Mouse (Mus musculus) layer of hippocampus, adult 9-11 months (tissue): ENCODE measurements at regions not wholly inside any gene's neighbourhood (a gene's known extent, or its start where the extent isn't known, plus 50 kb on each side); places are given as distances from the start of the nearest gene placed in this dataset.
A peak's percentile ranks its signal among the peaks of the same experiment; 100 is the strongest.

Source experiments
- DNase-seq: peaks from one replicate; pipeline ENCODE4 v3.0.0; 2022

DNA sequence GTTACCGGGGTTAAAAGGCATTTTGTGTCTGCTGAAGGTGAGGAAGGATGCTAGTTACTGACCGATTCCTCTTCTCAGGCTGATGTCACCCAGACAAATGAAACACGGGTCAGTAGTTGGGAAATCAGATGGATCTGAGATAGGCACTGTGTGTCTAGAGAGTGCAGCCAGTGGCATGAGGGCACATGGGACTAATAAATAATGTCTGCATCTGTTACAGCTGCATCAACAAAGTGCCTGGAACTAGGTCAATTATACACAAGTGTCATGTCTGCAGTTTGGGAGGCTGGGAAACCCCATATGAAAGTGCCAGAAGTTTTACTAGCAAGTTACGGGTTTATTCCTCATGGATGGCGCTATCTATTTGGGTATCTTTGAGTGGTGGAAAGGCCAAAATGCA is 68.8 kb downstream of the Cxcl12 start:
- DNase-seq = no peak

DNA sequence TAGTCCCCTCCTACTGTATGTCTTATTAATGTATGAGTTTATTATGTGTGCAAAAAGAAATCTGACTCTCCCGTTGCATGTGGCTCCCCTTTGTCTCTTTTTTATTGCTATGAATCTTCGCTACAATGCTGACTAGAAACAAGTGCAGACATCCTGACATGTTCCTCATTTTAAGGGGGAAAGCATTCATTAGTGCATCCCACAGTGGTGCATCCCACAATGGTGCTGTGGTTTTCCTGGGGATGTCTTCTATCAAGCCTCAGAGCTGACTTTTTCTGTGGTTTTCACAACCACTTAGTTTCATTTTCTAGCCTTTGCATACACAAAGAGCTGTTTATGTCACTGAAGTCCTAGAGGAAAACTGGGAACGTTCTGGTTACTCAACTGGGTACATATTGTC is 72.9 kb downstream of the Cxcl12 start:
- no peak for DNase-seq

DNA sequence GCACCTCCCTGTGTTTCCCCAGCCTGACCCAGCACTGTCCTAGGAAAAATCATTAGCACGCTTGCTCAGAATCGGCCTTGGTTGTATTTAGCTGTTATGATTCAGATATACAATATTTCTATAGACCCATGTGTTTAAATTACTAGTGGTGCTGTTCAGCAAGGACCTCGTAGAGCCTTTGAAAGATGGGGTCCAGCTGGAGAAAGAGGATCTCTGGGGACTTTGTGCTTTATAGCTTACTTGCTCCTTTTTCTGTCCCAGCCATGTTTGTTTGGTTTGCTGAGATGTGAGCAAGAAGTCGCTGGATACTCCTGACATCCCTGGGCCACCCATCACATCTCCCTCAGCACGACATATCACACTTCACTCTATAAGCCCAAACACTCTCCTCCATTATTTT is 77.1 kb downstream of the Cxcl12 start:
- DNase-seq = no peak

DNA sequence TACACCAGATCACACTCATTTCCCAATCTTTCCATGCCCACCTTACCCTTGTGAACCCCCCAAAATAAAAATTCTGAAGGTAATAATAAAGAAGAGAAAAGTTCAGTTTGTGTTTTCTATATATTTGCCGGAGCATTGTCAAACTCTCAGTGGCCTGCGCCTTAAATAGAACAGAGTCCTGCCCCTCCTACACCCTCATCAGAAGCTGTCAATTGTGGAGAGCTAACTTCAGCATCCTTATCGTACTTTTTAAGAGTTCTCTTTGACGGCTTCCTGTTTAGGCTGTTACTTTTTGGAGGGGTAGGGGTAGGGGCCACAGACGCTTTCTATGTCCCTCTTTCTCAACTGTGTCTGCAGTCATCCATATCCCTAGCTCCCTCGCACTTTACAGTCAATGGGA is 77.5 kb downstream of the Cxcl12 start:
- DNase-seq = no peak

DNA sequence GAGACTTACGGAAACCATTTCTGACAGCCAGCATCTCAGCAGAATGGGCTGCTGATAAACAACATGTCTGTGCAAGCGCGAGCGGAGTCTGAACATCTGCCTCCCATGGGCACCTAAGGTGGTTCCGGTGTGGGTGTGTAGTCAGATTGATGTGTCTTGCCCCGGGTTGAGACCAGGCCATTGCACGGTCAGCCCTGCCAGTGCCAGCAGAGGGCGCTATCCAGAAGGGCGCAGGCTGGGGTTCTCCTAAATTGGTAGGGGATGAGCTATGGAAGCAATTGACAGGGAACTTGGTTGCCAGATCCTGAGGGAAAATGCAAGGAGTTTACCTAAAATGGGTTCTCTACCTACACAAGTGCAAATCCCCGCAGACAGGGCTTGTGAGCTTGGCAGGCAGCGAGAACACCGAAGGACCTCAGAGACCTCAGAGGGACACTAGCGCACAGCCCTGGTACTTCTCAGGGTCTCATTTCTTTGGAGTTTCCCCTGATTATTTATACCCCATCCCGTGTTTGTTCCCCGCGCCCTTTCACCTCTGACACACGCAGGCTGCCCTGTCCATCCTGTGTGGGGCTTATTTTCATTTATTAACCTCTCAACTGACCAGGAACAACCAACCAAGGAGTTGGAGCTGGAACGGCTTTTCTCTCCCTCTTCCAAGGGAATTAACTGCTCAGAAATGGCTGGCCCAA is 81.0 kb downstream of the Cxcl12 start:
- no peak for DNase-seq

DNA sequence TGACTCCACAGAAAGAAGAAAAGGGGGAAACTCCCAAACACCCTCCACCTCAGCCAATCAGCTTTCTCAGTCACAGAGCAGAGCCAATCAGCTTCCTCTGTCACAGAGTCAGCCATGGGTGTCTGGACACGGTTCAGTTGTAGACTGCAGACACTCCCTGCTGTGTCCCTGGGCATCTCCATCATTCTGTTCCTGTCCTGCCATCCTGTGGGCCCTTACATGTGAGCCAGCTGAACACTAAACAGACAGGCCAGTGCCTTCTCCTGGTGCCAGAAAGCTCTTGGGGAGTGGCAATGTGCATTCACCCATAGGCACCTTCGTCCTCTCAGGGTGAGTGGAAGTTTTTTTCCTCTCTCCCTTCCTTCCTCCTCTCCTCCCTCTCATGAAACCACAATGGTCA is 81.7 kb downstream of the Cxcl12 start:
- no peak for DNase-seq

DNA sequence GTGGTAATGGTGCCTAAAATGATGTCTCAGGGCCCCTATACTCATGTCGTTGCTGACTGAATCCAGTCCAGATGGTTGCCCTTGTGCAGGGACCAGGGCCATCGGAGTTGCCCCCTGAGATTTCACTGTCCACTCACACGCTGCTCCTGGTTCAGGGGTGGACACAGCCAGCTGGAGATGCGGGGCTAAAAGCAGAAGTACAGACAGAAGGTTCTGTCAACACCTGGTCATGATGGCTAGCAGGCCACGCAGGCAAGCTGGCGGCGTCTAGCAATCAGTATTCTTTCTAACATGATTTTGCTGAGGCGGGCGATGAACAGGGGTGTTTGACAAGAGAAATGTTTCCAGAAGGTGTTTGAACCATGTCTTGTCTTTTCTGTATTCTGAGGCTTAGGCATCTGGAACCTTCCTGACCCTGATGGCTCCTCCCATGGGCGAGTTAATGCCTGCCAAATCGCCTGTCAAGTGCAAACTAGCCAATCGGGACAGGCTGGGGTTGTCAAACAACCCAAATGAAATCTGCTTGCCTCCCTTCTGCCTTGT is 83.1 kb downstream of the Cxcl12 start:
- no peak for DNase-seq

DNA sequence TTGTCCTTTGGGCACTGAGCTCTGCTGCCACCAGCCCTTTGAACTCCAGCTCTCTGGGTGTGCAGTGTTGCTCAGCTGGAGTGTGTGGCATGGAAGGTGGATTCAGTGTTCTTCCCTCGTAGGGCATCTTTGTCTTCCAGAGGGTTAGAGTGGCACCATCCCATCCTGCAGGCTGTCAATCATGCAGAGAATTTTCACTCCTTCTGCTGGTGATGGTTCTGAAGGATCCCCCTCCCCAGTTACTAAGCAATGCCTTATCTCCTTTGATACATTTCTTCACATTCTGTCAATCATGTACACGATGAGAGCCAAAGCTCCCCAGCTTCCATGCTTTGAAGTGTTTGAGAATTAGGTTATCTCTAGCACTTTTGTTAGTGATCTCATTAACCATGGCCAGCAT is 84.0 kb downstream of the Cxcl12 start:
- DNase-seq = no peak

DNA sequence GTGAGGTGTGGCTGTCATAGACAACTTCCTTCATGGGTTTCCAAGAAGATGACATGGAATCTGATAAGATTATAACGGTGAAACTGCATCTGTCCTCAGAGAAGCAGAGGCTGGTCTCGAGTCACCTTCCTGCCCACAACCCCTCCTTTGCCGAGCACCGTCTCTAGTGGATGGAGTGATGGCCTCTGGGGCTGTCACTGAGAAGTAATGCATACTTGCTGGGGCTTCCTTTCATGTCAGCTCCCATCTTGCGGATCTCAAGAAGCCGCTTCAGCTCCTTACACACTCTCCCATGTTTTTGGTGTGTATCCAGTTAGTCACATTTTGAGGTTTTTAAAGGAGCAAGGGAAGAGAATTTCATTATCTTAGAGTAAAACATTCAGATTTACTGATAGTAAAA is 84.7 kb downstream of the Cxcl12 start:
- no peak for DNase-seq

DNA sequence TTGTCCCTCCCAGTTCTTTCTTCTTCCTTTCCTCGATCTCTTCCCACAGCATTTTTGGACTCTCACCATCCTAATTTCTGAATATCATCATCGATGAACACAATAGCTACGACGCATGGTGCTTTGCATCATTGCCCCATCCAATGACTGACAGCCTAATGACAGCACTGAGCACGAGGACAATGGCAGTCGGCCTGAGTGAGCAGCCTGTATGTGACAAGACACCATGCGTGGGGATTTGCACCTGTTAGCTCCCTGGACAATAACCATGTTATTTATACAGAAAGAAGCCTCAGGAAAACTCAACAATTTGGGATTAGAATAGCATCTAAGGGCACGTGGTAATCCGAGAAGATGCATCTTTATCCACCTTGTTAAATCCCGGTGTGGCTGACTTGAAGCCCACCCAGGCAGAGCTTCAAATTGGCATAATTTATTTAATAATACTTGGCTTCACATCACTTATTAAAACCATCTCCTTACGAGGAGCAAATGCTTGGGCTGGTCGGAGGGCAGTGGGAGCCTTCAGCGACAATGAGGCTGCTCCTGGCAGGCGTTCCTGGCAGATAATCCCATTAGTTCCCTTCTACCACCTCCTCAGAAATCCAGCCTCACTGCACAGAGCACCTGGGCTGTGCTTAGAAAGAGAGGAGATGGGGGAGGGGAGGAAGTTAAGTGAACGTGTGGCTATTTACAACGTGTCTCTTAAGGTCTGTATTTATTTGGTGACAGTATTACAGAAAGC is 85.4 kb downstream of the Cxcl12 start:
- DNase-seq = no peak

DNA sequence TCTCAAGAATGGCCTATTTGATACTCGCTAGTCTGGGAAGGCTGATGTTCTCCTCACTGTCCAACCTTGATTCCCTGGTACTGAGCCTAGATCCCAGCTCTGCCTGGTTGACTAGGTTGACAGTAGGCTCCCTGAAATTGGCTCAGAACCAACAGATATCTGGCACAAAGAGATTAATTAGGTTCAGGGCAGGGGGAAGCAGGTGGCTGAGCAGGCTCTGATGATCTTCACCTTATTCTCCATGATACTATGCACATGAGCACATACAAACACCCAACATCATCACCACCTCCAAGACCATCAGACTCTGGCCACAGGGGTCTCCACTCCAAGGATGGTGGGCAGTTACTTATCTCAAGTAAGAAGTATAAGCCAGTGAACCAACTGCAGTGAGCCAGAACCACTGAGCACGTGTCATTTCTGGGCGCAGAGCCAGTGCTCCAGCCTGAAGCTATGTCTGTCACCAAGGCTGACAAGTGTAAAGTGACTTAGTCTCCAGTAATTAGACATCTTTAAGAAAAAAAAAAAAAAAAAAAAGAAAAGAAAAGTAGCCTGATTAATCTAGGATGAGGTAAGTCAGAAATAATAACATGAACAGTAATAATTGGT is 86.4 kb downstream of the Cxcl12 start:
- DNase-seq = peak; percentile 75

DNA sequence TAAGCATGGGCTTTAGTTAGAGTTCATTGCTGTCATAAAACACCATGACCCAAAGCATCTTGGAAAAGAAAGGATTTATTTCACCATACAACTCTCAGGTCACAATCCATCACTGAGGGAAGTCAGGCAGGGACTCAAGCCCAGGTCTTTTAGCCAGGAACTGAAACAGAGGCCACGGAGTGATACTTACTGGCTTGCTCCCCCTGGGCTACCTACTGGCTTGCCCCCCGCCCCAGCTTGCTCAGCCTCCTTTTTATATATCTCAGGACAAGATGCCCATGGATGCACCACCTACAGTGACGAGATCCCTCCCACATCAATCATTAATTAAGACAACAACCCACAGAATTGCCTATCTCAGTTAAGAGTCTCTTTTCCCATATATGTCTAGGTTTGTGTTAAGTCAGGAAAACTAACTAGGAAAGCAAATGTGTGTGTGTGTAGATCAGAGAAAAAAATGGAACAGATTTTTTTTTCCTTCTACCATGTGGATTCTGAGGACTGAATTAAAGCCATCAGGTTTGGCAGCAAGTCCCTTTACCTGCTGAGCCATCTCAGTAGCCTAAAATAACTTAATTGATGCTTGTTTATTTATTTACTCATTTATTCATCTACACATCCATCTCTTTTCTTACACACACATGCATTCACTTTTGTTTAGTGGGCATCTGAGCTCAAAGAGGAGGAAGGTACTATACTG is 87.2 kb downstream of the Cxcl12 start:
- no peak for DNase-seq

DNA sequence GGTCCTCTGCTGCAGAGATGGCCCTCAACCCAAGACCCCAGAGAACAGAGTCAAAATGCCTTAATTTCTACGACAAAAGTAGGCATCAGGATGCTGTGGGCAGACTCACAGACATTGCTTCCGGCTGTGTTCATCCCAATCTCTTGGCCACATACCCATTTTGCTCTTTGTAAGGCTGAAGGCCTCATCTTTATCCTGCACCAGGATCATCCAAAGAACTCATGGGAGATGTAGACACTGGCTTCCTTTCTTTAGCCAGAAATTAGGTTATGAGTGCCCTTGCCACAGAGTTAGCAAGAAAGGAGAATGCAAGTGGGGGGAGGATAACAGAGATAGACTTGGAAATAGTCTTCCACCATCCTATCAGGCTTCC is 87.8 kb downstream of the Cxcl12 start:
- no peak for DNase-seq

DNA sequence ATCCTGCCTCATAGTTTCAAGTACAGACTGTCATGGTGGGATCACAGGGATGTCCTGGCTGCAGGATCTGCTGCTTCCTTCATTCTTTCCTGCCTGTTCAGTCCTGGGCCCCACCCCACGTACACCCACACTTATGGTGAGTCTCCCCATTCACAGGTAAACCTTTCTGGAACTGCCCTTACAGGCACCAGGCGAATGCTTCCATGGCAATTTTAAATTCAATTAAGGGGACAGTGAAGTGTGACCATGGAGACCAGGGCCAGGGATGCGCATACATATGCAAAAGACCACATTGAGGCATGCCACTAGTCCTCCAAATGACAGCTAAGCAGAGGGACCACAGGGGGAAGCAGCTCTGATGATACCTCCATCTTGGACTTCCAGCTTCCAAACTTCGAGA is 89.3 kb downstream of the Cxcl12 start:
- no peak for DNase-seq

DNA sequence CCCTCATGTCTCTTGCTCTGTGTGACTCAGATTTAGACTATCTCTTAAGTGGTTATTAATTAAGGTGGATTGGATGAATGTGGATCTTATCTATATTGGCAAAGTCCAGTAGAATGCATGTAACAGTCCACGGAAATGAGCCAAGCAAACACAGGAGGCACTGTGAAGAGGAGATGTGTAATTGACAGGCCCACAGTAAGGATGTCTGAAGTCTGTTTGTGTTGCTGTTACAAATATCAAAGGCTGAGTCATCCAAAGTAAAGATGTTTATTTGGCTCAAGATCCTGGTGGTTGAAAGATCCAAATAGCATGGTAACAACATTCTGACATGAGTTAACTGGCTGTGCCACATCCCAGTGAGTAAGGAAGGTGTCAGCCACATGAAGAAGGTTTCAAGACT is 99.6 kb downstream of the Cxcl12 start:
- DNase-seq = no peak

DNA sequence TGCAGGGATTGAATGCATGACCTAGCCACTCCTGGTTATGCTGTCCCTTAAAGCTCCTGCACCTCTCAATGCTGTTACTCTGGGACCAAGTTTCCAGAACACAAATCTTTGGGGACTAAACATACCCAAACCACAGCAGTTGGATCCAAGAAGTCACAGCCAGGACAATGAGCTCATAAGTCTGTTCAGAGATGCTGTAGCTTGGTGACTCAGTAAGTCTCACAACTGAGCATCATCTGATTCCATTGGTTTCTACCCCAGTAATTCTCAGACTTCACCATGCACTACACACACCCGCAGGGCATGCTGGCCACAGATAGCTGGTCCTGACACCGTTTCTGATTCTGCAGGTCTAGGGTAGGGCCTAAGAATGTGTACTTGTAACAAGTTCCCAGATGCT is 100.0 kb downstream of the Cxcl12 start:
- no peak for DNase-seq

DNA sequence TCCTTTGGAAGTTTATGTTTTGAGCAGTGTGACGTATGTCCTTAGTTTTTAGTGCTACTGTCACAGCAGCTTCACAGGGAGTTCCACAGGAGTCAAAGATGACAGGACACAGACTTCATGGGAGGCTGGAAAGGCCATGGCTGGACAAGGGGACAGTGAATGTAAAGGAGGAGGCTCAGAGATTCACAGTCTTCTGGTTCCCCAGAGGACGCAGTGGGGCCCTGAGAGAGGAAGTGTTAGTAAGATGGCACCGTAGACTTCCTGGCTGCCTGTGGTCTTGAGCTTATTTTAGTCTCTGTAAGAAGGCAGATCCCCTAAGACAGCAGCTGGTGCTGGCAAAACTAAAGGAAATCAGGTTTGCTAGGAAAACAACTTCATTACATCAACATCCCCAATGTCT is 101.9 kb downstream of the Cxcl12 start:
- DNase-seq = no peak

DNA sequence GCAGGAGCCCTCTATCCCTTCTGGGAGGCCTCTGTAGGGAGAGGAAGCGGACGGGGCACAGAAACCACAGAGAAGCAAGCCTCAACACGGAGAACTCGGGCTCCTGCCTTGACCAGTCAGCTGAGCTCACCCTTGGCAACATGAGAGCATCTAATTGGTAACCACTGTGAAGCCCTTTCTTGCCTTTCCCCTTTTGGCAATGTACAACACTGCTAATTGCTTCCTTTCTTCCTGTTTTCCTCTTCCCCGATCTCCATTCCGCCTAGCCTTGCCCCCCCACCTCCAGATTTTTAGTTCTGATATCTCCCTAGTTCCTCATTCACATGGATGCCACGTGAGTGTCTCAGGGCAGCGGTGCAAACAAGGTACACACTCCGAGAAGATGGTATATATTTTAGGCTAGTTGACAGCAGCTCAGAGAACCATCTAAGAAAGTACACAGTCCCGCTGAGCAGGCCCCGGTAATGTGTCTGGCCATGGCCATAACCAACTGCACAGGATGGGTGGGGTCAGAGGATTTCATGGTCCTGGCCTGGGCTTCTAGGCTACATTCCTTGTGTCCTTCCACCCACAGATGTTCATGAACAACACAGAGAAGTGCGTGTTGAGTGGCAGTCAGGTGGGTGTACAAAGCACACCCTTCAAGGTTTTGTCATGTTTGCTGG is 103.4 kb downstream of the Cxcl12 start:
- DNase-seq = peak; percentile 19

DNA sequence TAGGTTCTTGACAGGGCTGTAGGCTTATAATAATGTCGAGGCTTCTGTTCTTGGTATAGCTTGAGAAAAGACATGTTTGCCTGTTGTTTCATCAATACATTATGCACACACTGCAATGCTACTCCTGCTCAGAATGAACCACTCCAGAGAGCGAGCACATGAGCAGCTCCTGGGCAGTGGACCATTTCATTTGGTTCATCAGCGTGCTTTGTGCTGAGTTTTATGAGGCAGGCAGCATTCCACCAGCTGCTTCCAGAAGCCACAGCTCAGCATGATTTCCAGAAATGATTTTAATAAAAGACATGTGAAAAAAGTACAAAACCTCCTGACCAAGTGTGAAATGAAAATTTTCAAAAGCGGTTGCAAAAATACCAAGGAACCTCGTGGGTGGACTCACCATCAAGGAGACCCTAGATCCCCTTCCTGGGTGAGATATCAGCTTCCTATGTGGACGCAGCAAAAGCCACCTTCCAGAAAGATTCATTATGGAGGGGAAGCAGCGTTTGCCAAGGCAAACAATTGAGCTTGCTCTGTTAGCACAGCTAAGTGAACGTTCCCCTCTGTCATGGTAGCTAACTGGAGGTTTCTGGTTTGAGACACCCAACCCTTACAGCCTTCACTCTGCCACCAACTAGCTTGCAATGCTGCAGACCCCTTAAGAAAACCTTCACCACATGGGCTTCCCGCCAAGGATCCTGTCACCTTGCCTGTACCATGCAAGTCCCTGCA is 104.1 kb downstream of the Cxcl12 start:
- no peak for DNase-seq

DNA sequence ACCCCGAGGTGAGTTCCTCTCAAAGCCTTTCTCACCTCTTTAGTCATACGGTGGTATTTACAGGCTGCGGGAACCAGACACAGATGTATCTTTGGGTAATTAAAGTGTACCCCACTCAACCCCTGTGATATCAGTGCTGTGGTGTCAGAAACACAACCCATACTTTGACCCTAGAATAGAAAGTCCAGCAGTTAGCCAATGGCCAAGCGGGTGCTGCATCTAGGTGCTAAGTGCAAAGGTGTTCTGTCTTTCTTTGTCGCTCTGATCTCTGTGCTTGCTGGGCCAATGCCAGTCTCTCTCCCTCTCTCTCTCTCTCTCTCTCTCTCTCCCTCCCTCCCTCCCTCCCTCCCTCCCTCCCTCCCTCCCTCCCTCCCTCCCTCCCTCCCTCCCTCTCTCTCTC is 107.6 kb downstream of the Cxcl12 start:
- no peak for DNase-seq

DNA sequence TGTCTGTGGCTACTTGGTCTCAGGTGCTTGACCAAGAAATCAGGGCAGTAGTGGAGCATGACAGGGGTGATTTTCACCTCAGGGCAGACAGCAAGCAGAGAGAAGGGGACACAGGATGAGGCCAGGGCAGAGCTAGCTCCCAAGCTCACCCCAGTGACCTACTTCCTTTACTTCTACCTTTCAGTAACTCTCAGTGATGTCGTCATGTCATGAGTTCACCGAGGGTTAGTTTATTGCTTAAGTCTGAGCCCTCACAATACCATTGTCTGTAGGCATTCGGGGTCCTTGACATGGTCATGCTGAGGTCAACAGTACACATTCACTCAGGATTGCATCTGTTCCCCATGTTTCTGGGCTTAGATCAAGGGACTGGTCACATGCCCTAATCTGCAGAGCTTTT is 108.5 kb downstream of the Cxcl12 start:
- no peak for DNase-seq

DNA sequence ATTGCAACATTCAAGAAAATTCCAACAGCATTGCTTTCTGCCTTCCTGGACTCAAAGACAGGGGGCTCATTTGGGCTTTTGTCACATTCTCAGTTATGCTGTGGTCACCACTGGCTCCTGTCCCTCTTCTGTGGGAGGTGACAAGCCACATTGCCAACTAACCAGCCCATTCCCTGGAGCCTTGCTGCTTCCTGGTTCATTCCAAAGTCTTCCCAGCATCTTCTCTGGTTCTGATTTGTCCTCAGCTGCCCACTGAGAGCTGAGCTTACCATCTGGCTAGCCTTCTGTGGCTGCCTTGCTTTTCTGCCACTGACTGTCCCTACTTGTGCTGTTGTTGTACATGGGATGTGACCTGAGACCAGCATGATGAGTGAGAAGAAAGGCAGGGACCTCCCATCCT is 111.0 kb downstream of the Cxcl12 start:
- peak; percentile 20 for DNase-seq
